Mouse (Mus musculus) hematopoietic stem cell, adult 5-6 weeks (primary cell): Measurements from ENCODE around the gene Sdf4. TPM values are rescaled to one million over a fixed set of nuclear protein-coding genes. Genes with fewer than 3 reads are reported as not detected.

Experiments used
- ATAC-seq, 2 experiments: fragments of 125-278 bp in 1 of 2; replicated peaks in 1 of 2; 2 replicates each; pipeline ENCODE4 v1.8.0; 2016 to 2017; ENCODE audit warnings: inconsistent platforms in 2 of 2, mild to moderate bottlenecking in 2 of 2, moderate number of reproducible peaks in 2 of 2, low read depth in 1 of 2, moderate TSS enrichment in 1 of 2; ENCODE audit not compliant: low FRiP score in 2 of 2, poor library complexity in 2 of 2, severe bottlenecking in 2 of 2, insufficient read depth in 1 of 2, low TSS enrichment in 1 of 2
- total RNA-seq: library from RNA; stranded (forward); fragments of 172-1452, 232-1000 nt; gene quantifications from 2 replicates; pipeline ENCODE4 v1.2.3, GENCODE M21; 2017

Gene Sdf4
- total RNA-seq, 1 experiment from 2014 or later, result 176 TPM

GRCm38 (mm10) chr4:156032856-156033255 is 40.2 kb downstream of the Sdf4 start:
- ATAC-seq, result no peak

GRCm38 (mm10) chr4:156033476-156034119 is 40.9 kb downstream of the Sdf4 start:
- peak; percentile 47 to 60; a peak in 2 of 4 replicates for ATAC-seq

GRCm38 (mm10) chr4:156034301-156034700 is 41.6 kb downstream of the Sdf4 start:
- no peak for ATAC-seq

GRCm38 (mm10) chr4:156034901-156035300 is 42.2 kb downstream of the Sdf4 start:
- ATAC-seq, result 0 out of 4 replicates have a peak, but pooled peaks of 1 of the 2 experiments have one; percentile 2

DNA sequence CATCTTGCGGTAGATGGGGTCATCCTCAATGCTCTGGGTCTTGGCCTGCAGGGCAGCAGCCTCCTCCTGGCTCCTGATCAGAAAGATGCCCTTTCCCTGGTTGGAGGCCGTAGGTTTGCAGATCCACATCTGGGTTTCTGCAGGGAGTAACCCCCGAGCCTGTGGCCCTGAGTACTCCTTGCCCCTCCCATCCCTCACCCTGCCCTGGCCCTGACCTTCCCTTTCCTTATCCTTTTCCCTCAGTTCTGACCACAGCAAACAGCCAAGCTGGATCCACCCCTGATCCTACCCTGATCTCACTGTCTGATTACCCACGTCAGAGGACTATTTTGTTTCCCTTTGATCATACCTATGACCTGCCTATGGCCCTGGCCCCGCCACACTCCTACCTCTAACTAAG is 52.1 kb downstream of the Sdf4 start:
- ATAC-seq, result no peak

- ATAC-seq, result no peak; a peak in 1 of 4 replicates
Measured at GRCm38 (mm10) chr4:156049779-156050178, 57.1 kb downstream of the Sdf4 start.

- peak; percentile 42 to 44; a peak in 2 of 4 replicates for ATAC-seq
Measured at GRCm38 (mm10) chr4:156050391-156050980, 57.8 kb downstream of the Sdf4 start.

DNA sequence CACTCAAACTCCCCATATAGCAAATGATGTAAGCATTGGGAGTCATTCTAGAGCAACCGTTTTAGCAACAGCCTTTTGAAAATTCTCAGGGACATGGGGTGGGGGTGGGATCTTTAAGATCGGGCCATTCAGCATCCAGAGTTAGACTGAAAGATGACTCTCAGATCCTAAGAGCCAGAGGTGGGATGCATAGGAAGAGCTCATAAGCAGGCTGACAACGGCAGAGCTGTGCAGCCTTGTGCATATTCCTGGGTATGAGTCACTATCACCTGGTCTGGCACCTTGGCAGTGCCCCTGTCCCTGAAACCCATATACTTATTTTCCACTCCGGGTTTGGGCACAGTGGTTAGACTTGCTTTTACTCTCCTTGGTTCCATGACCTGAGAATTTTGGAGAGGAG is 60.4 kb downstream of the Sdf4 start:
- no peak for ATAC-seq

- no peak for ATAC-seq
Measured at GRCm38 (mm10) chr4:156054130-156054529, 61.5 kb downstream of the Sdf4 start.

DNA sequence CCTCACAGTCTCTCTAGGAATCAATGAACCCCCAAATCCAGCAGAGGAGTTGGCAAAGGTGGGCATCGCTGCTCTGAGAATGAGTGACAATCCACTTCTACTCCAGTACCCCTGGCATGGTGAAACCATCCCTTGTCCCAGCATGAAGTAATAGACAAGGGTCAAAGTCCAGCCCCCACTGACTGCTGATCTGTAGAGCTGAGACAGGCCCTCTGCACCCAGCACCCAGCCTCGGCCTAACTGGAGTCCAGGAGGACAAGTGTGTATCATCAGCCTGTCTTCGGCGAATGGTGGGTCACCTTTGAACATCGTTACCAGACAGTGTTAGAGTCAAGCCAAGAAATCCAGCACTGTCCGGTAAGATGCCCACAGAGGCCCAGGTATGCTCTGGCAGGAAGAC is 61.9 kb downstream of the Sdf4 start:
- no peak for ATAC-seq

DNA sequence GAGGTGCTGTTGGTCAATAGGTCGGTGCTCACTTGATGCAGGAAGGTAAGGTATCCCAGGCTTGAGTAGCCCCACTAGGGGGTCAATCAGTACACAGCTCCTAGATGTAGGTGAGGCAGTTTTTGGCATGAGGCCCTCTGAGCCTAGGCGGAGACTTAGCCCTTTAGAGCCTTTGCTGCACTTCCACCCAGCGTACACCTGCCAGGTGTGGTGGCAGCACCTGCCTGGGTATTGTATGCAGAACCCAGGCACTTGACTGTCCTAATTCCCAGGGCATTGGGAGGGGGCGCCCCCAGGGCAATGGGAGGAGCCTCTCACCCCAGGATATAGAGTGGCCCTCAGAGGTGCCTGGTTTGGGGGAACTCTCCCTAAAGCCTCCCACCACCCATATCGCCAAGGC is 62.5 kb downstream of the Sdf4 start:
- ATAC-seq, result no peak

- no peak for ATAC-seq
Measured at GRCm38 (mm10) chr4:156057702-156058101, 65.0 kb downstream of the Sdf4 start.

- no peak for ATAC-seq
Measured at GRCm38 (mm10) chr4:156058826-156059225, 66.2 kb downstream of the Sdf4 start.

GRCm38 (mm10) chr4:156059261-156059660 is 66.6 kb downstream of the Sdf4 start, which contains the start of gene Ttll10:
Gene Ttll10 (minus strand): TSS chr4:156059414.
- ATAC-seq, result no peak

GRCm38 (mm10) chr4:156059713-156060112 is 67.0 kb downstream of the Sdf4 start:
- ATAC-seq, result no peak

Other genes starting within 250 kb of the Sdf4 start
- gene Atad3a, start 231.8 kb upstream of the Sdf4 start, total RNA-seq, result 53.7 and 73.8 TPM in 2 replicates
- 0.30 and 0.31 TPM in 2 replicates for gene Vwa1, start 218.2 kb upstream of the Sdf4 start, total RNA-seq
- gene Tmem88b, start 207.0 kb upstream of the Sdf4 start, total RNA-seq, result 0.05 TPM in 1 of 2 replicates, not detected in the other
- gene Ankrd65, start 202.4 kb upstream of the Sdf4 start, total RNA-seq, result not detected in 2 replicates
- 47.9 and 55.7 TPM in 2 replicates for gene Mrpl20, start 190.0 kb upstream of the Sdf4 start, total RNA-seq
- 120 and 133 TPM in 2 replicates for gene Ccnl2, start 180.4 kb upstream of the Sdf4 start, total RNA-seq
- 93.5 and 114 TPM in 2 replicates for gene Aurkaip1, start 161.6 kb upstream of the Sdf4 start, total RNA-seq
- 1.4 and 13.4 TPM in 2 replicates for gene Mxra8, start 153.2 kb upstream of the Sdf4 start, total RNA-seq
- gene Dvl1, start 145.5 kb upstream of the Sdf4 start, total RNA-seq, result 21.0 and 23.8 TPM in 2 replicates
- gene Tas1r3, start 129.5 kb upstream of the Sdf4 start, total RNA-seq, result 0.45 and 0.75 TPM in 2 replicates
- gene Cptp, start 123.4 kb upstream of the Sdf4 start, total RNA-seq, result 7.3 and 8.5 TPM in 2 replicates
- gene Ints11, start 123.3 kb upstream of the Sdf4 start, total RNA-seq, result 22.6 and 24.8 TPM in 2 replicates
- gene Pusl1, start 101.1 kb upstream of the Sdf4 start, total RNA-seq, result 23.3 and 26.5 TPM in 2 replicates
- gene Acap3, start 101.0 kb upstream of the Sdf4 start, total RNA-seq, result 3.7 and 13.8 TPM in 2 replicates
- gene Ube2j2, start 49.0 kb upstream of the Sdf4 start, total RNA-seq, result 80.7 and 104 TPM in 2 replicates
- 12.1 and 36.7 TPM in 2 replicates for gene C1qtnf12, start 30.6 kb upstream of the Sdf4 start, total RNA-seq
- 8.6 and 11.8 TPM in 2 replicates for gene B3galt6, start 223 bp upstream of the Sdf4 start, total RNA-seq
- gene Tnfrsf4, start 21.0 kb downstream of the Sdf4 start, total RNA-seq, result 2.3 and 6.6 TPM in 2 replicates
- 14.5 and 33.5 TPM in 2 replicates for gene Tnfrsf18, start 33.3 kb downstream of the Sdf4 start, total RNA-seq
- 1.3 TPM in 1 of 2 replicates, not detected in the other for gene Ttll10, start 66.5 kb downstream of the Sdf4 start, total RNA-seq
- gene 9430015G10Rik, start 117.1 kb downstream of the Sdf4 start, total RNA-seq, result 35.2 and 42.8 TPM in 2 replicates
- not detected in 2 replicates for gene Rnf223, start 137.6 kb downstream of the Sdf4 start, total RNA-seq
- 2.1 and 5.2 TPM in 2 replicates for gene Agrn, start 204.6 kb downstream of the Sdf4 start, total RNA-seq
- 4.3 and 6.7 TPM in 2 replicates for gene Isg15, start 207.9 kb downstream of the Sdf4 start, total RNA-seq
- gene AW011738, start 210.4 kb downstream of the Sdf4 start, total RNA-seq, result 1.9 and 2.6 TPM in 2 replicates
- gene Perm1, start 223.0 kb downstream of the Sdf4 start, total RNA-seq, result not detected in 2 replicates
- 19.0 and 29.3 TPM in 2 replicates for gene Plekhn1, start 242.0 kb downstream of the Sdf4 start, total RNA-seq
- gene Noc2l, start 243.1 kb downstream of the Sdf4 start, total RNA-seq, result 125 and 131 TPM in 2 replicates